Mouse (Mus musculus): ENCODE measurements around the gene Vapb.

Vapb gene

DNA sequence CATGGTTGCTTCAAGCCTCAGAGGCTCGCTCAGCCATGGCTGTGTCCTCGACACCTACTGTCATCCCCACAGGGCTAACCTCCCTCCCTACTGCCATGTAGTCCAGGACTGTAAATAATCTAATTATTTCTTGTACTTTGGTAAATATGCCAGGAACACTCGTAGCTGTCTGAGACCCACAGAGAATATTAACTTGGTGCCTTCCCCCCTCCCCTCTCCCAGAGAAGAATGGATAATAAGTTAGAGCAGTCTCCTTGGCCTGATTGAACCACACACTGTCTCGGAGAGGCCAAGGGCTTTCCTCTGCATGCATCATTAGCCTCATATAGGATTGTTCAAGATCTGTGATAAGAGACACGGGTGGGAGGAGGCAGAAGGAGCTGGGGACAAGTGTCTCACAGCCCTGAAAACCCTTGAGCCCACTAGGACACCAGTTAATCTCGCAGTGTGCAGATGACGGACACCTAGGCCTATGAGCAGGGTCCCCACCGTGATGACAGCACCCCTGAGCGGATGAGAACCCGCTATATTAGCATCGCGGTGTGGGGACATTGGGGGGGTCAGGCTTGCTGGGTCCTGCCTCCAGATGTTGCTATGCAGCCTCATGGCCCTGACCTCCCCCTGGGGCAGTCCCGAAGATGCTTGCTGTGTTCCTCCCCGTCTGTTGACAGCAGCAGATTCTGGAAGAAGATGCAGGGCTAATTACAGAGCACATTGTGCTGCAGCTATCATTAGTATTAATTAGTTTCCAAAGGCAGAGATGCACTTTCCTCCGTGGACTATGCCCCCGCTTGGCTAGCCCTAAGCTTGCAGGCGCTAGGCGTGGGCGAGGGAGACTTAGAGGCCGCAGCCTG lies 54.8 kb downstream of the Vapb start:
- no peak for DNase-seq (ENCODE audit: low read depth, low spot score)

DNA sequence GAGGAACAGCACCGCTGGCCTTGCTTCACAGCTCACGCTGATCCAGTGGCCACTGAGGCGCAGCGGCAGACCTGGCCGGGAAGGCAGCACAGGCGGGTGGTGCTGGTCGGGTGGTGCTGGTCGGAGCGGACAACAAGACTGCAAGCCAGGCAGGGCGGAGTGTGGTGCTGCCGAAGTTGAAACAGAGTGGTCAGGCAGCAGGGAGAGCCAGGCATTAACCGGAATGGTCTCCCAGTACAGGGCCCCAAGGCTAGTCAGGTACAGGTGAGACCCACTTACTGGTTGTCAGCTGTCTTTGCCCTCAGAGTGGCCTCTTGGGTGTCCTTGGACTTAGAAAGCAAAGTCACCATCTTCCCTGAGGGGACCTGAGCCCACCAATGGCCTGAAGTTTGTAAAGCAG lies 56.7 kb downstream of the Vapb start:
- DNase-seq (ENCODE audit: low read depth, low spot score) = no peak

DNA sequence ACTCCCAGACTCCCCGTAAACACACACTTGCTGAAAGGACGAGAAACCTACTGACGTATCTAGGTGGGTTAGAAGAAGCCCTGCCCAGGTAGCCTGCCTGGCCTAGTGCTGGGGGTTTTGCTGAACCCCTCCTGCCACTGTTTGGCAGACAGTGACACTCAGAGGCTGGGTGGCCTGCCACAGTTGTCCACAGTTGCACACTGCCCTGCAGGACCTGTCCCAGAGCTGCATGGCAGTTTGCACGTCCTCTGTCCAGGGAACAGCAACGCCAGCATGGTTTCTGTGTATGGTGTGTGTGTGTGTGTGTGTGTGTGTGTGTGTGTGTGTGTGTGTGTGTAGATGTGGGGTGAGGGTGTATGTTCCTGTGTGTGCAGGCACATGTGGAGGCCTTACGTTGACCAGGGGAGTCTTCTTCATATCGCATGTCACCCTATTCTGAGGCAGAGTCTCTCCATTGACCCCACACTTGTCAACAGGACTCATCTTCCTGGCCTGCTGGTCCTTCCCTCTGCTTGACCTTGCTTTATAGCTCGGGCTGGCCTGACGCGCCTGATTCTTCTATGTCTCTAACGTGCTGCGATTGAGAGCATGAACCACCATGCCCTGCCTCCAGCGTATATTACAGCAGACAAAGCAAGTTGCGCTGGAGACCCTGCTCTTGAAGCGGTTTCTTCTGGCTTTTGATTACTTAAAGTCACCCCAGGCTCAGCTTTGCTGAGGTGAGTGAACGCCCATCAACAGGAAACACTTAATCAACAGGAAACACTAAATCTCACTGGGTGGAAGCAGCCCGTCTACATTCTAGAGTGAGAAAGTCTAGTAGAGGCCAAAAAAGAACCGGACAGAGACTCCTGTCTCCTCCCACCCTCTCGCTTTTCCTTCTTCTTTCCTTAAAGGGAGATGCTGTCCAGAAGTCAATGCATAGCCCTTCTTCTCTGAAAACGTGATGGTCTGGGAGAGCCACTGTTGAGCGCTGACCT lies 57.5 kb downstream of the Vapb start:
- no peak for DNase-seq (ENCODE audit: low read depth, low spot score)

DNA sequence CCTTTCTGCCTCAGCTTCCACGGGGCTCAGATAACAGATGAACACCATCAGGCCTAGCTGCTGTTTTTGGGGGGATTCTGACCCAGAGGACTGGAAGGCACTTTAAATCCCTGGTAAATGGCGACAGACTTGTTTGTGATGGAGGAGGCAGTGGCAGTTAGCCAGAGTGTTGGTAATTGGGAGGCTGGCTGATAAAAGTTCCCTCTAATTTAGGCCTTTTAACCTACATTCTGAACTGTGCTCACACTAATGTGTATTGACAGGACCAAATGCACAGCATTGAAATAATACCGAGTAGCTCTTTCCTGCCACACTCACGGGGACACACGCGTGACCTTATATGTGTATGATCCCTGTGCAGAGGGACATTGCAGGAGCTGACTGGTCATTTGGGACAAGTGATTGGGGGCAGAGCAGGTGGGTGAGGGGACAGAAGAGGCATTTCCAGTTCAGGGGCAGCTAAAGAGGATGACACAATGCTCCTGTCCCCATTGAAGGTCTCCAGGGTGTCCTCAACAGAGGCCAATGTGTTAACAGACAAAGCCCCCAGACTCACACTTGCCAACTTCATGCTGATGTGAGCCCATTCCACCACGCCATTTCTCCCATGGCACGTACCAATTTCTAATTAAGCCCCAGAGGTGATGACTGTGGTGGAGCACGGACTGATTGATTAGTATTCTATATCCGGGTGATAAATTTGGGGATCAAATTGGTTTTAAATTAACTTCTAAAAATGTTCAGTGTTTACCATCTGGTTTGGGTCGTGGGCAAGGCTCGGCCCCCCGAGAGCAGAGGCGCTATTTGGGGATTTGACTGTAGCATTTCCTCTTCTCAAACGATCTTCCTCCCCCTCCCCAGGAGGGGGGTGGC lies 58.7 kb downstream of the Vapb start:
- no peak for DNase-seq (ENCODE audit: low read depth, low spot score)

DNA sequence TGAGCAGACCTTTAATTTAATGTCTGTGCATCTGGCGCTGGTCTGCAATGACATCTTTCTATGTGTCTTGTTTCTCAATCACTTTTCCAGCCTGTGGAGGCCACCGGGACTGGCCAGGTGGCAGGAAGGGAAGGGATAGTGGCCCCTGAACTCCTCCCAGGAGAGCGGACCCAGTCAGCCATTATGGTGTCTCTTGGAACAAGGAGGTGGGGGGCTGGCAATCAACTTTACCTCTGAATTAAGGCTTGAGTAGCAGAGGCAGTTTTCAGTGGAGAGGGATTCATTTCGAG lies 59.3 kb downstream of the Vapb start:
- DNase-seq (ENCODE audit: low read depth, low spot score) = no peak

DNA sequence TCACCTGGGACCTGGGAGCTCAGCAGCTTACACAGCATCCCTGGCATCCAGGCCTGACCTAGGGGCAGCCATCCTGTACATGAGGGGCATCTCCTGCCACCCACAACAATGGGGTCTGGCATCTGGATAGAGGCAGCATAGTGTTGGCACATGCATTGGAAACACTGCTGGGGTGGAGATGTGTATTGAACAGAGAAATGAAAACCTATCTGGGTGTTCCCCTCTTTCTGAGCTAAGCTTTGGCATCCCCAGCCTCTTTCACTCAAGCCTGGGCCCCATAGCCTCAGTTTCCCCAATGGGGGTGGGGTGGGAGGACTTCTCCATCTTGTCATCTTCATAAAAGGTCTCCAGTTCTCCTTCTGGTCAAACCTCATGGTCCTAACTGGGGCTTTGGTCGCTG lies 62.2 kb downstream of the Vapb start:
- no peak for DNase-seq (ENCODE audit: low read depth, low spot score)

DNA sequence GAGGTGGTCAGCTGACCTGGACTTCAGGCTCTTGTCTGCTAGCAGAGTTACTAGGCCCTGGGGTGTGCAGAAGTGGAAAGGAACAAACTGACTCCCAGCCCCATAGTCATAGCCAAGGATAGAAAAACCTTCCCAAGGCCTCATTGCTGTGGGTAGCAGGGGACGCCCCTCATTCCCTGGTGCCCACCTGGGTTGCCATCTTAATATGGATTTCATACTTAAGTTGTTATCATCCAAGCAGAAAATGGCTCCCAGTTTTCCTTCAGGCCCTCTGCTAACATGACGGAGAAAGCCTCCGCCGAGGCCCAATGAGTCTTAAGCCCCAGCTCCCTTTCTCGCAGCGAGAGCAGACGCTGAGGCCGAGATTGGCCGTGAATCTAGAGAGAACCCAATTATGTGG lies 63.3 kb downstream of the Vapb start:
- no peak for DNase-seq (ENCODE audit: low read depth, low spot score)

DNA sequence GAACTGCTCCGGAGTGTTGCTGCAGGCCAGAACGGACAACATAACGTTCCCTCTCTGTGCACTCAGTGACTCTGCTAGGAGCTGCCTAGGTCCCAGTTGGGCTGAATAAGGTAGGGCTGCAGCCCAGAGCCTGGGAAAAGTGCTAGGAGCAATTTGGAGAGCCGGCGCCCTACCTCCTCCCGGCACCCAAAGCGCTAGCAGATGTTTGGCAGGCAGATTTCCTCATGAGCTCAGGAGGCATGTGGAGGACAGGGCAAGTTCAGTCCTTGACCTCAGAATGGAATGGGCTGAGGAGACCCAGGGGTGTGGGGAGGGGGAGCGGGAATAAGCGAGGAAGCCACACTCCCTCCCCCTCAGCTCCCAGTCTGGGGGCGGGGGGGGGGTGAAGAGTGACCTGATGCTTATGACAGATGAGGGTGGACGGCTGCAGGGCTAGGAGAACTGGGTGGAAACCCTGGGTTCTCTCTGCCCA lies 64.1 kb downstream of the Vapb start:
- DNase-seq (ENCODE audit: low read depth, low spot score) = no peak

DNA sequence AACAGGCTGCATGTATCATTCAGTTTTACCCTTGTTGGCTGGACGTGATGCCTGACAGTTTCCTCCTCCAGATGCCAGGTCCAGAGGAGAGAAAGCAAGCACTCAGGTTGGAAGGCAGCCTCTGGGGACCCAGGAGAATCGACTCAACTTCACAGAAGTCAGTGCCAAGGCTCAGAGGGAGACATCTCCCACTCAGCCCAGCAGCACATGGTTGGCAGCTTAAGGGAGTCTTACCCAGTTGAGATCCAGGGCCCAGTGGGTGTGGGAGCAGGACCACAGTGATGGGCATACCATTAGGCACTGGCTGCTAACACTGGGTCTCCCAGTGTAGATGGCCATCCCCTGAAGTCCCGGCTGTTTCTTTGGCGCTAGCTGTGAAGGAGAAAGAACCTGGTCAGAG lies 64.9 kb downstream of the Vapb start:
- no peak for DNase-seq (ENCODE audit: low read depth, low spot score)

DNA sequence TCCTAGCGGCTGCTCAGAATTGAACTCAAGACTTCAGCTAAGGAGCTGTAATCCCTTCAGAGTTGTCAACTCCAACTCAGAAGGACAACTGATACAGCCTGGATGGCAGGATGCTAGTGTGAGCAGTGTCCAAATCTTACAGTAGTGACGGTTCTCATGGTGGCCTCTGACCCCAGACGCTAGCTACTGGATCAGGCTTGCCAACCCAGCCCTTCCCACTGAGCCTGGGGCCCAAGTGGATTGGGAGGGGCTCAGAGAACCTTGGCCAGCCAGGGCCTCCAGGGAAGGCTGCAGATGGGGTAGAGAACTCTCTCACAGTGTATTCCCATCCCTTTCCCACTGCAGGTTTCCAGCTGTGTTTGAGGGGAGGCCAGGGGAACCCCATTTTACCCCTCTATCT lies 65.6 kb downstream of the Vapb start:
- DNase-seq (ENCODE audit: low read depth, low spot score) = no peak

DNA sequence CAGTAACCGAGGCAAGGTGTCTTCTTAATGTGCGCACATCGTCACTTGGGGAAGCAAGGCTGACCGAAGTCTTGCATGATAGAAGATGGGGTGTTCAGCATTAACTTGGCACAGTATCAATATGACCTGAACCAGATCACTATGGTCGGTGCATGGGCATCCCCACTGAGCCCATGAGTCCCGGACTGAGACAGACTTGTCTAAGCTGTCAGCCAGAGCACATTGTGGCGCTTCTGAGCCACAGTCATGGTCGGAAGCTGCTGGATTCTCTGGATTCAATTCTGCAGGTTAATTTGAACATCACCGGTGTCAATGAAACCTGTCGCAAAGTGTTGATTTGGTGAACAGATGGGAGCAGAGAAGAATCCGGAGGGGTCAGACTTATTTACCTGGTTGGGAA lies 66.5 kb downstream of the Vapb start:
- DNase-seq (ENCODE audit: low read depth, low spot score) = no peak

DNA sequence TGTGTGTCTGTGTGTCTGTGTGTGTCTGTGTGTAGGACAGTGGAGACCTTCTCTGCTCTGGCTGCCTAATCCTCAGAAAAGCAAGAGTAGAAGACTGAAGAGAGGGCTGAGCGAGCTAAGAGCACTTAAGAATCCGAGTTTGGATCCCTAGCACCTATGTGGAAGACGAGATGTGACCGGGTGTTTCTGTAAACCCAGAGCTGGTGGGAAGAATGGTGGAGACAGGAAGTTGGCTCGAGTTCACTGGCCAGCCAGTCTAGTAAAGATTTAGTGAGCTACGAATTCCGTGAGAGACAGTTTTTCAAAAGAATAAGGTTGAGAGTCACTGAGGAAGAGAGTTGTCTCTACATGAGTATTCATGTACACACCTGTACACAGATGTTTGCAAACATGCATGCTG lies 69.3 kb downstream of the Vapb start:
- DNase-seq (ENCODE audit: low read depth, low spot score) = no peak

DNA sequence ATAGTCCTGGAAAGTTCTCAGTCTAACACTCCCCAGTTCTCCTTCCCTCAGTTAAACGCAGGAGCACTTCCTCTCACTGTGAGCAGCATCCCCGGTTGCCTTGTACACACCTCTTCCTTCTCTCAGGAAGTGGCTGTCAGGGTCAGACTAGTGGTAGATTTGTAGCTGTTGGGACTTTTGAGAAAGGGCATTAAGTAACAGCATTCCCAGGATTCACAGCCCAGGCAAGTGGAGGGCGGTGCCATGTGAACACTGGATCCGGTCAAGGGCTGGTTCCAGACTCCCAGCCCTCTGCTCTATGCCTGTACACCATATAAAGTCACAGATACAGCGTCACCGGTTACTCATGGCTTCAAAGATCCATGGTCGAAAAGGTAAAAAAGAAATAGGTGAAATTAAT lies 71.6 kb downstream of the Vapb start:
- DNase-seq (ENCODE audit: low read depth, low spot score) = no peak

DNA sequence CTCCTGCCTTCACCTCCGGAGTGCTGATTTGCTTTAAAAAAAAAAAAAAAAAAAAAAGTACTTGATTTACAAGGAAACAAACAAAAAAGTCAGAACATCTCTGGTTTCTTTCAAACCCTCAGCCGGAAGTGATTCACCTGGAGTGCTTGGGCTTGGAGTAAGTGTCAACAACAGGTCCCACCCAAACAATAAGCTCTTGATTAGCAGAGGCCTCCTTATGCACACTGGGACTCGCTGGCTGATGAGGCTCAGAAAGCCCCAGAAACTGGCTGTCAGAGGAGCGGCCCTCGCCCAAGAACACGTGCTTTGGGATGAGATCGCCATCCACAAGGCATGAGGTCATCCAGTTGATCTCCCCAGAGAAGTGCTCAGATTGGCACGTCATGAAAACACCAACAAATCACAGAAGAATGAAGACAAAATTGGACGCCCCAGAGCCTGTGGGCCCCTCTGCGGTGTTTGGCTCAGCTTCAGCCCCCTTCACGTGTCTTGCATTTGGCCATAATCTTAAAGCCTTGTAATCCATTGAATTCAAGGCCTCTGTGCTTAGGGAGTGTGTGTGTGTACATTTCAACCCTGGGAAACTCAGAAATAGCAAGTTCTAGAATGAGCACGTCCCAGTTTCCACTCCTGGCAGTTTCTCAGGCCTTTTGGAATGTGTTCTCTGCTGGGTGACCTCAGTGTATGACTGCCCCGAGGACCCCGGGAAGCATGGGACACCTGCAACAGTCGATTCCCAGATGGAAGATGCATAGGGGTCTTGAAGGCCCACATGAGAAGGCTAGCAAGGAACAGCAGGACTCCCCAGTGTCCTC lies 72.9 kb downstream of the Vapb start:
- DNase-seq (ENCODE audit: low read depth, low spot score) = no peak

DNA sequence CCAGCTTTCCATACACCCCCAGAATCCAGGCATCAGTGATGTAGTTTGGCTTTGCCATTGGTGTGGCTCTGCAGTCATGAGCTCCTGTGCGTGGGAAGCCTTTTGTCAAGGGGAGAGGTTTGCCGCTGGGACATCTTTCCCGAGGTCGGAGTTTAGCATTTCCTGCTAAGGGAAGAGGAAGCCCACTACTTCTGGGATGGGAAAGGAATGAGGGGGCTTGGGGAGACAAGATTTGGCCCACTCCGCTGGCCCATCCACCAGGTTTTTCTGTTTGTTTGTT lies 73.5 kb downstream of the Vapb start:
- no peak for DNase-seq (ENCODE audit: low read depth, low spot score)

DNA sequence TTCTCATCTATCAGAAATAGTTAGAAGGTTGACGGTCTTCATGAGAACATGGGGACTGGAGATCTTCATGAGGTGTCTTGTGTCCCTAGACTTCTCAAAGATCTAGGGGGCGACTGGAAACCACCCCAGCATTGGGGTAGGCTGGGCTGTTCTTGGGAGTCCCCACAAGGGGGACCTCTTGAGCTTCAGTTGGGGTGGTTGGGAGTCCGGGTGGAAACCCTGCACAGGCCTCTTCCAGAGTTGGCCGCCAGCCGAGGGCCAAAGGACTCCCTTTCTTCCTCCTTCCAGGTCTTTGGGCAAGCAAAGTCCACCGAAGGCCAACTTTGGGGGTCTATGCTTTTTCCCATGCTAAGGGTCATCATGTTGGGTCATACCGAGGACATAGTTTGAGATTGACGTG lies 74.5 kb downstream of the Vapb start:
- peak; percentile 11 for DNase-seq (ENCODE audit: low read depth, low spot score)

DNA sequence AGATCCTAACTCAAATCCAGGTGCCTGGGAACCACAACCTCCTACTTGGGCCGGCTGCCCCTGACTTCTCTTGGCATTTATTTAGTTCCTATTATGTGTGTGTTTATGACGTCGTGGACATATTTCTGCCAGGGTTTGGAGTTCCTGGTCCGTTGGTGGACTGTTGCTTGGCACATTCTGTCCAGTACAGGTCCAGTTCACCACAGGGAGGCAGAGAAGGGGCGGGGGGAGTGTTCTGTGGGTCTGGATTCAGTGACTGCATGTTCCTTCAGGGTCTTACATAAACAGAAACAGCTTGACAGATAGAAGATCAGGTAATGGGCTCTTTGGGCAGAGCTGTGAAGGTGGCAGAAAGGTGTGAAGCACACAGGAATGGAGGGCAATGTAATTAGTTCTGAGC lies 75.8 kb downstream of the Vapb start:
- DNase-seq (ENCODE audit: low read depth, low spot score) = no peak

DNA sequence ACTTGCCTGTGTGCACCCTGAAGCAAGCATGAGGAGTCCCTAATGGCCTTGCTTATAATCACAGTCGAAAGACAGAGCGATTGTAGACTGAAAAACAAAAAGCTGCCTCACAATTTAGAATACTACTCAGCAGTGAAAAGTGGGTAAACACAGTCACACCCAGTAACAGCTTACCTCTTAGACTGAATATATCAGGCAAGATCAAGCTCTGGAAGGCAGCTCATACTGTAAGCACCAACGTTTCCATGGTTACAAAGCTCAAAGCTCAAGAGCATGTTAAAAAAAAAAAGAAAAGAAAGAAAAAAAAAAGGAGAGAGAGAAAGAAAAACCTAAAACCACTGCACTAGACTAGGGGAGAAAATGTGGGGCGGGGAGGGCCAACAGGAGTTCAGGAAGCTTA lies 89.0 kb downstream of the Vapb start:
- no peak for DNase-seq (ENCODE audit: low read depth, low spot score)

DNA sequence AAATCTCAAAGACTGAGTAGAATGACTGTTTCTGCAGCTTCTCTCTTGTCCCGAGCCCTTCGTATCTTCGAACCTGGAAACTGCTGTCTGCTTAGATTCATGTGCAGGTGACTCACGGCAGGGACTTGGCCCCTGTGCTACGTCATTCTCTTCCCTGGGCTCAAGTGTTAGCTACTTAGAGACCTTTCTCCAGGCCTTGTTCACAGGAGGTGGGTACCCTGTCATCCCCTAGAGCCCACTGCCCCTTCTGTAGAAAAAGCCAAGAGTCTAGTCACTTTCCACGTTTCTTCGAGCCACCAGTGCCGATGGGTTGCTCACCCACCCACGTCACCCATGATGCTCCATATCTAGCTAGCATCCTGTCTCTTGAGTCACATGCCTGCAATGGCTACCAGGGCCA lies 89.9 kb downstream of the Vapb start:
- no peak for DNase-seq (ENCODE audit: low read depth, low spot score)

DNA sequence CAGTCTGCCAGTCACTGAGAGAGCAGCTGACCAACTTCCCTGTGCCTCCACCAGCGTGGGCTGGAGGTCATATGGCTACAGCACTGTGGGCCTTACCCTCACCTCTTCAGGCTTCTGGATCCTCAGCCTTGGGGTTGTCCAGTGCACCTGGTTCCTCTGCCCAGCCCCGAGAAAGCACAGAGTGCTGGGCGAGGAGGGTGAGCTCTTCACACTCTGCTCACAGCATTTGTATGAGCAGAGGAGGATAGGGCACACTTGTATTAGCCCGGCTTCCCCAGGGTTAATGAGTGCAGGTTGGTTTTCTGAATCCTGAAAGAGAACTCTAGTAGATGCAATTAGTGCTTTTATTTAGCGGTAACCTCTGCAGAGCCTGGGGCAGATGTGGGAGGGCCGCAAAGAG lies 90.8 kb downstream of the Vapb start:
- no peak for DNase-seq (ENCODE audit: low read depth, low spot score)

DNA sequence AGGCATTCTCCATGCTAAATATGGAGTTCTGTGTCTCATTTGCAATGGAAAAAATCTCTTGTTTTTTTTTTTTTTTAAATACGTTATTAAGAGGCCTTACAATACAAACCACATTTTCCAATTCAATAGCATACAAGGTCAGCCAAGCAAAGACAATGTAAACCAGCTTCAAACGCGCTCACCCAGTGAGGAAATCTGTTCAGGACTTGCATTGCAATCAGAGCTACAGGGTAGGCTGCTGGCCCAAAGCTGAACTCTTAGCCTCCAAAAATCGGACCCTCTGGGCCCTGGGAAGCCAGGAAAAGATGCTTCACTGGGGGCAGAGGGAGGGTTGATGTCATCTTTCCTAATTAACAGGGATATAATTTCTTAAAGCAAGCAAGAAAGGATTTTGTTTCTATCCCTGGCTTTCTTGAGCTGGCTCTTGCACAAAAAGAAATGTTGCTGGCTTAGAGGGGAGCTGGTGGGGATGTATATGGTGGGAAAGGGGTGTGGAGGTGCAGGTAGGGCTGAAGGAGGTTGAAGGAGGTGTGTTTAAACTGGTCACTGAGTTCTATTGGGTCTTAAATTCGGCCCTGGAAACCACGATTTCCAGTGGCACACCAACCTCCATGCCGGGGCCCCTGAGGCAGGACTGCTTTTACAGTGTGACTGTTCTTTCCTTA lies 95.6 kb downstream of the Vapb start:
- no peak for DNase-seq (ENCODE audit: low read depth, low spot score)
